Mouse (Mus musculus) lung, postnatal 25 days (tissue): ENCODE results near the gene Grsf1.

Source experiments
- DNase-seq: peaks from one replicate; pipeline ENCODE4 v3.0.0; 2022; ENCODE audit warnings: low spot score

Gene Grsf1

DNA sequence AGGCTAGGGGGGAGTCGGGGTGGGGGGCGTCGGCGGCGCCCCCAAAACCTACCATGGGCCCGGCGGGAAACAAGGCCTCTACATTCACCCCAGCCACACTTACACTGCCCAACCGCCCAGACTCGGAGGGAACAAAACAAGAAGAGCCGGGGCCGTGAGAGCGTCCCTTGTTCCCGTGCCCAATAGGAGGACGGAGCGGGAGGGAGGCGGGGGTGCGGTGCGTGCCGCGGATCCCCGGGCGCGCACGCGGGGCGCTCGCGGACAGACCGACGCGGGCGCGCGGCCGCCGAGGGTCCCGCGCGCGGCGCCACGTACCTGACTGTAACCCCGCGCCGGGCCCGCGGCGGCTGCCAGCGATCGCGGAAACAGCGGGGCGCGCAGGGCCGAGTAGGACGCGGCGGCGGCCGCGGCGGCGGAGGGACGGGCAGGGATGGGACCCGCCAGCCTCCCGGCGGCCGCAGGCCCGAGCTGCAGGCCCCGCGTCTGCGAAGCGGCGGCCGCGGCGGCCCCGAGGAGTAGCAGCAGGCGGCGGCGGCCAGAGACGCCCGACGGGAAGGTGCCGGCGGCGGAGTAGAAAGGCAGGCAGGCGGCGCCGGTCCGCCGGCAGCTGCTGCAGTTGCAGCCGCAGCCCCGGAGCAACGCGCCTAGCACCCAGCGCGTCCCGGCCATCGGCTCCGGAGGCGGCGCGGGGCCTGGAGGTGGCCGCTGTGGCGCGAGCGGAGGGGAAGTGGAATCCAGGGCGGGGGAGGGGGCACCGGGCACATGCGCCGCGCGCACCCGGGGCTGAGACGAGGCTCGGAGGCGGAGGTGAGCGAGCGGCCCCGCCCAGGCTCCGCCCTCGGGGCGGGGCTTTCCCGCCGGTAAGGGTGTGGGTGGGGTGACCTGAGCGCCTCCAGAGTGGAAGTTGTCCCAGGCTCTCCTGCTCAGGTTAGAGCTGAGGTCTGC is at the start of gene Grsf1:
TSS of gene Grsf1 (minus strand) at position 729 of the 945 bp plus-strand sequence.
- DNase-seq = peak; percentile 93

DNA sequence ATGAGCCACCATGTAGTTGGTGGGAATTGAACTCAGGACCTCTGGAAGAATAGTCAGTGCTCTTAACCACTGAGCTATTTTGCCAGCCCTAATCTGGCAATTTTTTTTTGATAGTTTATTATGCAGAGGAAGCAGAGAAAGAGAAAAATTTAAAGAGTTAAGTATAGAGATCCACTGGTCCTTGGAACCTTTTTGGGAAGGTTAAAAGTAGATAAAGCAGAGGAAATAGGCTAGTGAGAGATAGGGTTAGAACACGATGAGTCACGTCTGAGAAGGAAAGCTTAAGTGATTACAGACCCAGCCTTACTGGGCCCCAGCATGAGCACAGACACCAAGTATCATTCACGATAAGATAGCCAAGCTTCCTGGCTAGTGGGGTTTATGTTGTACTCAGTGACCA is 48.1 kb upstream of the Grsf1 start:
- no peak for DNase-seq

GRCm38 (mm10) chr5:88722213-88722600 is 46.2 kb upstream of the Grsf1 start:
- no peak for DNase-seq

GRCm38 (mm10) chr5:88721565-88722212 is 45.7 kb upstream of the Grsf1 start:
- DNase-seq = peak; percentile 36

- no peak for DNase-seq
Observed at GRCm38 (mm10) chr5:88721003-88721475, 45.1 kb upstream of the Grsf1 start.

DNA sequence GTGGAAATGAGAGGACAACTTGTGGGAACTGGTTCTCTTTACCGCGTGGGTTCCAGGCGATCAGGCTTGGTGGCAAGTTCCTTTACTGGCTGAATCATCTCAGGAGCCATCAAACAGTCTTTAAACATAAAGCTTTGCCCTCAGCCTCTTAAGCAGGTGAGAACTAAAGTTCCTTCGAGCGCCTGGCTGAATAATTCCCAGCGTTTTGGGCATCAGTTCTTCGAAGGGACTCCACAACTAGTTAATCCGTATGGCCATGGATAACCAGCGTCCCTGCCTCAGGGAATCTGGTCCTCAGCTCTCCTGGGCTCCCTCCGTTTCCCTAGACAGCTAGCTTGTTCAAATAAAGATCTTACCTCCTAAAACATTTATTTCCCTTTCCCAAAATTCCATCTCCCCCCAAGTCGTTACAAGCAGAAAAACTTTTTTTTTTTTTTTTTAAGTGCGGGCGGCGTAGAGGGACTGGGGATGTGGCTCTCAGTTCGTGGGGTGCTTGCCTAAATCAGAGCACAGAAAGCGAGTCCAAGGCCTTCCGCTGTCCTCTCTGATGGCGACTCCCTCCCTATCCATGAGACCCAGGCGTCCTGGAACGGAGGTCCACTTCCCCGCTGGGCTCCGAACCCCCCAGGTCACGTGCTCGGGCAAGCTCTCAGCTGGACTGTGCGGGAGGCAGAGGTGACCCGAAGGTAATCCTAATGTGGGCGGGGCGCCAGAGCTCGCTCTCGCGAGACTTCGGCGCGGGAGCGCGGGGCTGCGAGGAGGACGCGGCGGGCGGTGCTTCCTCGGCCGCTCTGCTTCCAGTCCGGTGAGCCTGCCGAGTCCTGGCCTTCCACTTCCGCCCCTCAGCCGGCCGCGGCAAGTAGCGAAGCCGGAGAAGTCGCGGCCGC is 44.4 kb upstream of the Grsf1 start, which contains the start of gene Mob1b:
TSS of gene Mob1b (plus strand) at position 740 of the 887 bp plus-strand sequence.
- DNase-seq = peak; percentile 97

- no peak for DNase-seq
Observed at GRCm38 (mm10) chr5:88716983-88717382, 41.0 kb upstream of the Grsf1 start.

- DNase-seq = no peak
Observed at GRCm38 (mm10) chr5:88712328-88712727, 36.4 kb upstream of the Grsf1 start.

DNA sequence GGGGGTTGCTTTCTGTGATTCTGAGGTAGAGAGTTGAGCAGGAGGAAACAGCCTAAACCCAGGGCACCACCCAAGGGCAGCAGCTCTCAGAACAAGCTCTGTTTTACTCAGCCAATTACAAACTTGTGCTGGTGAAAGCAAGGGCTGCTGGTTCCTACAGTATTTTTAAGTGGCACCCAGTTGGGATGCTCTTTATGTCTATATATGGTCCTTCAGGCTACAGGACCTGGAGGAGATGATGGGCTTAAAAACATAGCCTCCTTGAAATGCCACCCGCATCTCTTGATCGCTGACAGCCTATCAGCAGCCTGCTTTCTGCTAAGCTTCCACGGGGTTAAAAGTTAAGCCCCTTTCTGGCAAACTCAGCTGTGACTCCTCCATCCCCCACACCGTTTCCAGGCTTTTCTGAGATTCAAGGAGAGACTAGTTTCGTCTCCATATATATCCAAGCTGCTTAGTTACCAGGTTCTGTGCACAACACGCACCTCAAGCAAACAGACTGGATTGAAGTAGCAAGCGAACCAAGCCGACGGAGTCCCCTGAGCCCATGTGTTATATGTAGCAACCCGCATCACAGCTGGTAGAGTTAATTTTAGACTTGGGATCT is 35.8 kb upstream of the Grsf1 start:
- DNase-seq = peak; percentile 25

- DNase-seq = peak; percentile 86
Observed at GRCm38 (mm10) chr5:88711128-88711527, 35.2 kb upstream of the Grsf1 start.

- DNase-seq = peak; percentile 31
Observed at GRCm38 (mm10) chr5:88703551-88703950, 27.6 kb upstream of the Grsf1 start.

GRCm38 (mm10) chr5:88702041-88702440 is 26.1 kb upstream of the Grsf1 start:
- no peak for DNase-seq

DNA sequence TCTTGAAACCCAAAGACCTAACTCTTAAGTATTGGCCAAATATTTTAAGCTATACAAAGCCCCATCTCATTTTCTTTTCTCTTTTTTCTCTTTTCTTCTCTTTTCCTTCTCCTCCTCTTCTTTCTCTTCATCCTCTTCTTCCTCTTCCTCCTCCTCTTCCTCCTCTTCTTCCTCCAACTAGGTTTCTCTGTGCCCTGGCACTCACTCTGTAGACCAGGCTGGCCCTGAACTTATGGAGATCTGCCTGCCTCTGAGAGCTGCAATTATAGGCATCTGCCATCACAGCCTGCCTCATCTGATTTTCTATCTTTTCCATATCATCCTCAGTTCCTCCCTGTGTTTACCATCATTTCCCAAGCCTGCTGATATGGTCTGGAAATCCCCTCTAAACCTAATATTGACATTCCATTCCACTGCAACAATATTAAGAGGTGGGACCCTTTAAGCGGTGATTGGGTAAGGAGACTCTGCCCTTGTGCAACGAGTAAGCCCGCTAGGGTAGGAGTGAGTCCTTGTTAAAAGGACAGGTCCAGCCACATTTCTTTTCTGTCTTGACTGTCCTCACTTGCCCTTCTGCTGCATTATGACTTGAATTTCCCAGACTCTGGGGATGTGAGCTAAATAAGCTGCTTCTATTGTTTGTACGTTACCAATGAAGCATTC is 23.4 kb upstream of the Grsf1 start:
- DNase-seq = peak; percentile 48

DNA sequence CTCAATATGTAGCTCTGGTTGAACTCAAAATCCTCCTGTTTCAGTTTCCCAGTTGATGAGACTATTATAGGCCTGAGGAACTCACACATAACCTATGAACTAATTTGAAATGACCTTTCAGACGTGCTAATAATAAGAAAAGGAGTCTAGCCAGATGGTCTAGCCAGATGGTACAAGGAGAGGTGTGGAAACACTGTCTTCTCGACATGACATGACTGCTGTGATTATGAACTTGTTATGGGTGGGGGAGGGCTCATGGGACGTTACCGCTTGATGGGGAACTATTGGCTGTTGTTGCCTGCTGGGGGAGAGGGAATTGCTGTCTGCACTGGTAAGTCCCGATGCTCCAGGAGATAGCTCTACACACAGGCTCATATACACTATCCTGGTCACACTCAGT is 21.3 kb upstream of the Grsf1 start:
- DNase-seq = no peak

GRCm38 (mm10) chr5:88693057-88693456 is 17.1 kb upstream of the Grsf1 start:
- DNase-seq = no peak

DNA sequence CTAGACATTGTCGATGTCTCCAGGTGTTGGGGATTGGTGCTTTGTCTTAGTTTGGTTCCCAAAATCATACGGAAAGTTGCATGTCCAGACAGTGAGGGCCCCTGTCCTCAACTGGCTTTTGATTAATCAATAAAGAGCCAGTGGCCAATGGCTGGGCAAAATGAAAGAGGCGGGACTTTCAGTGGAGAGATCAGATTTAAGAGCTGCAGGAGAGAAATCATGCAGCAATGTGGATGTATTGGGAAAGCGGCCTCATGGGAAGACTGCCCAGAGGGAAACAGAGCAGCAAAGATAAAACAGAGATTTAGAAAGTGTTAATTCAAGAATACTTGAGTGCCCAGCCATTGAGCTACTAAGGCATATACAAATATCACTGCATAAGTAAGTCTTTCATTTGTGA is 16.6 kb upstream of the Grsf1 start:
- no peak for DNase-seq

DNA sequence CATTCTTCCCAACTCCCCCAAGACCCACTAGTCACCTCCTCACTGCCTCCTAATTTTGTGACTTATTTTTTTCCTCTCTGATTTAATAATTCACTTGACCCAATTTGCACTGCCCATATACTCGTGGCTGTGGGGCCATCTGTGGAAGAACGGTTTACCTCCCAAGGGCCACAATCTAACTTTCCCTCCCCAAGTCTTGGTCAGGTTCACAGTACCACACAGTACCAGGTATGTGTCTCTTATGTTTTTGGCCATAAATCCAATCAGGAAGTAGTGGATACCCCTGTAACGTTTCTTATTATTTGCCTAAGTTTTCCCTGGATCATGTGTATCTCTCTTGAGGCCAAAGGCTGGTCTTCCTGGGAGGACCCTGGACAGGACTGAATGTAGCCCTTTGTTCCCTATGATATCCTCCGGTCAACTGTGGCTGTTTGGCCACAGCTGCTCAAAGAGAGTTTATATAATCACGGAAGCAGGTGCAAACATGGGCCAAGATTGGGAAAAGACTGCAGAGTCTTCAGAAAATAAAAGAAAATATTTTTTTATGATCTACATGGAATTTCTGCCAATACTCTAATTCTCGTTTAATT is 15.6 kb upstream of the Grsf1 start:
- no peak for DNase-seq

DNA sequence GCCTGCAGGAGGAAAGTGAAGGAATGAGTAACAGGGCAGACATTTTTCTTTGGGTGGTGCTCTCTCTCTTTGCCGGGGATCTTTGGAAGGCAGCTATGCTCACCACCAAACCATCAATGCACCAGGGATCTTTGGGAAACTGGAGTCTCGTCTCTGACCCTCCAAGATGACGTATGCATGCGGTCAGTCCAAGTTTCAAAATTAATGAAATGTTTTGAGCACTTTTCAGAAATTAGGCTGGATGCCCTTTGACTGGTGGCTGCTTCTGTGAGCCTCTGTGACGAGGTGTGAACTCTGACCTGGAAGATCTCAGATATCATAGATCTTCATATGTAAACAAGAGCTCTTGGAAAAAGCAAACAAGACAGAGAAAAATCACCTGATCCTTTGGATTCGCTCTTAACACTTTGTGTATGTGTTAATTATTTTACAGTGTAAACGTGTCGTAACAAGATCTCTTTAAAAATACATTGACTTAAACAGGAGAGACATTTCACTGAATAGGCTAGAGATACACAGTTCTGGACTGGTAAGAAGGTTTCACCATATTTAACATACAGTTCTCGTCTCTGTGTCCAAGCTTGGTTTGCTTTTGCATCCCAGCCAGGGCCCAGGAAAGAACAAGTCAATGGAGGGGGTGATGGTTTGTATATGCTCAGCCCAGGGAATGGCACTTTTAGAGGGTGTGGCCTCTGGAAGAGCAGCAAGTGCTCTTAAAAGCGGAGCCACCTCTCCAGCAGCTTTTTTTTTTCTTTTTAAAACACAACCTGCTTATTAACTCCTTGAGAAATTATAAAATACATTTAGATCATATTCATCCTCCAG is 14.9 kb upstream of the Grsf1 start:
- no peak for DNase-seq

GRCm38 (mm10) chr5:88689279-88689938 is 13.4 kb upstream of the Grsf1 start:
- peak; percentile 17 for DNase-seq
